Mouse (Mus musculus): Measurements from ENCODE around the gene Trpm3. TPM values are rescaled to one million over a fixed set of nuclear protein-coding genes. Genes with fewer than 3 reads are reported as not detected.

The Trpm3 gene
- polyA plus RNA-seq, 1 experiment, result 0.08 TPM

DNA sequence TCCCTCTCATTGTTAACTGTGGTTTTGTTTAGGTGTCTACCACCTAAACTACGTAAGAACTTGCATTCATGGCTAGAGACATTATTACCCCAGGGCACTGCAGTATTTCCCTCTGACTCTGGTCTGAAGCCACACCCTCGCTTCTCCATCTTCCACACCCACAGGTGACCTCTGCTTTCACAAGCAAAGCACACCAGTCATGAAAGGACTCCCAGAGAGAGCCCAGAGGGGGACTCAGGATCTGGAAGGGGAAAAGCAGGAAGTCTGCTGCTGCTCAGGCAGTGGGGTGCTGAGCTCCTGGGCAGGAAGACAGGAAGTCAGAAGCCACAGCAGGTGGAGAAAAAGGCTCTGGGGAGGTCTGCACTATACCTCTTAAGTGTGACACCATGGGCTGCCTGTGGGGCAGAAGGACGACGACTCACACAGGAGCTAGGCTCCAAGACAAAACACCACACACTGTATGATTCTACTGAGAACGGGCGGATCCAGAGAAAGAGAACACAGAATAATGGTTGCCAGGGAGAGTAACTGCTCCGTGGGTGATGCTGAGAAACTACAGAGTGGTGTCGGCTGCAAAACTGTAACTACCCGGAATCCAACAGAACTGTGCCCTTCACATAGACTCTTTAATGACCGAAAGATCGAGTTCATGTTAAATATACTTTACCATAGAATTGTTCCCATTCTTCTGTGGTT lies 898.1 kb downstream of the Trpm3 start:
- no peak for TF ChIP-seq CTCF (IDR thresholded peaks at IDR 0.05; ENCODE audit: extremely low read depth, insufficient read depth, insufficient read length, insufficient replicate concordance)
- no peak for TF ChIP-seq POLR2A (IDR thresholded peaks at IDR 0.05; ENCODE audit: low read depth, low read length)
- Histone ChIP-seq H3K4me1 (ENCODE audit: control insufficient read depth, insufficient read depth, insufficient read length) (0 out of 2 replicates have a peak, but pooled peaks cover under 1% of the 10 kb centered on the region), H3K27ac (ENCODE audit: insufficient read depth, low read length) (no peak overlapping the region), H3K27me3 (ENCODE audit: control insufficient read depth, insufficient read depth, low read length) (no peaks in the 10 kb centered on the region), H3K36me3 (ENCODE audit: control insufficient read depth, insufficient read depth, low read length) (no peaks in the 10 kb centered on the region), H3K4me3 (ENCODE audit: extremely low read depth, insufficient read depth, insufficient read length) (no peak overlapping the region)
- 45% methylated on average over 11 of the region's 11 CpGs for WGBS
- no peak for DNase-seq (ENCODE audit: low read depth in 1 of 2, low spot score in 2 of 2)

DNA sequence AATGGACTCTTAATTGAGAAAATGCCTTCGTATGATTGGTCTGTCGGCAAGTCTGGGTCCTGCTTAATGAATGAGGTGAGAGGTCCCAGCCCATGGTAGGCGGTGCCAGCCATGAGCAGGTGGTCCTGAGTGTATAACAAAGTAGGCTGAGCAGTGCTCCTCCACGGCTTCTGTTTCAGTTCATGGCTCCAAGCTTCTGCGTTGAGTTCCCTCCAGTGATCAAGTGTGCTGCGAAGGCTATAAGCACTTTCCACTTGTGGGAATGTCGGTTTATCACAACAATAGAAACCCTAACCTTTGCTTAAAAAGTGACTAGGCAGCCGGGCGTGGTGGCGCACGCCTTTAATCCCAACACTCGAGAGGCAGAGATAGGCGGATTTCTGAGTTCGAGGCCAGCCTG lies 898.7 kb downstream of the Trpm3 start:
- Histone ChIP-seq H3K27ac (ENCODE audit: insufficient read depth, low read length) (no peak overlapping the region), H3K27me3 (ENCODE audit: control insufficient read depth, insufficient read depth, low read length) (no peaks in the 10 kb centered on the region), H3K4me3 (ENCODE audit: extremely low read depth, insufficient read depth, insufficient read length) (no peak overlapping the region), H3K4me1 (ENCODE audit: control insufficient read depth, insufficient read depth, insufficient read length) (0 out of 2 replicates have a peak, but pooled peaks cover 2% of the 10 kb centered on the region), H3K36me3 (ENCODE audit: control insufficient read depth, insufficient read depth, low read length) (no peaks in the 10 kb centered on the region)
- TF ChIP-seq POLR2A (IDR thresholded peaks at IDR 0.05; ENCODE audit: low read depth, low read length), result no peak
- no peak for TF ChIP-seq CTCF (IDR thresholded peaks at IDR 0.05; ENCODE audit: extremely low read depth, insufficient read depth, insufficient read length, insufficient replicate concordance)
- 89% methylated on average over 14 of the region's 14 CpGs for WGBS
- DNase-seq (ENCODE audit: low read depth in 1 of 2, low spot score in 2 of 2), result no peak

DNA sequence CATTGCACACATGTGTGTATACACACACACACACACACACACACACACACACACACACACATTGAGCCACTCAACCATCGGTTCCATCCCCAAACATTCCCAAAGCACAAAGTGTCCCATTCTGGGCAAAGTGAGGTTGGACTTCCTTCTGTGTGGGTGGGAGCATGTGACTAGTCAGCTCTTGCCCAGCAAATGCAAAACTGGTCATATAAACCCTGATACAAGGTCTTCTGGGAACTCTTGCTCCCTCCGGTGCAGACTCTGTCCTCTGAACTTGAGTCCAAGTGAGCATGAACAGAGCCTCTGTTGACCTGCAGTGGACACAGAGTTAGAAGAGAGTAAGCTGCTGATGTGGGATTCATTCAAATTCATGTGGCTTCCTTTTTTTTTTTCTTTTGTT lies 899.5 kb downstream of the Trpm3 start:
- 94% methylated on average over 2 of the region's 2 CpGs for whole genome bisulfite sequencing
- DNase-seq (ENCODE audit: low read depth in 1 of 2, low spot score in 2 of 2), result no peak
- no peaks in the 10 kb centered on the region for H3K27me3 ChIP-seq (ENCODE audit: control insufficient read depth, insufficient read depth, low read length)
- no peak for TF ChIP-seq CTCF (IDR thresholded peaks at IDR 0.05; ENCODE audit: extremely low read depth, insufficient read depth, insufficient read length, insufficient replicate concordance)
- TF ChIP-seq POLR2A (IDR thresholded peaks at IDR 0.05; ENCODE audit: low read depth, low read length), result no peak
- no peaks in the 10 kb centered on the region for H3K36me3 ChIP-seq (ENCODE audit: control insufficient read depth, insufficient read depth, low read length)
- no peak overlapping the region for H3K4me3 ChIP-seq (ENCODE audit: extremely low read depth, insufficient read depth, insufficient read length)
- H3K4me1 ChIP-seq (ENCODE audit: control insufficient read depth, insufficient read depth, insufficient read length), result 0 out of 2 replicates have a peak, but pooled peaks cover 2% of the 10 kb centered on the region
- H3K27ac ChIP-seq (ENCODE audit: insufficient read depth, low read length), result no peak overlapping the region

DNA sequence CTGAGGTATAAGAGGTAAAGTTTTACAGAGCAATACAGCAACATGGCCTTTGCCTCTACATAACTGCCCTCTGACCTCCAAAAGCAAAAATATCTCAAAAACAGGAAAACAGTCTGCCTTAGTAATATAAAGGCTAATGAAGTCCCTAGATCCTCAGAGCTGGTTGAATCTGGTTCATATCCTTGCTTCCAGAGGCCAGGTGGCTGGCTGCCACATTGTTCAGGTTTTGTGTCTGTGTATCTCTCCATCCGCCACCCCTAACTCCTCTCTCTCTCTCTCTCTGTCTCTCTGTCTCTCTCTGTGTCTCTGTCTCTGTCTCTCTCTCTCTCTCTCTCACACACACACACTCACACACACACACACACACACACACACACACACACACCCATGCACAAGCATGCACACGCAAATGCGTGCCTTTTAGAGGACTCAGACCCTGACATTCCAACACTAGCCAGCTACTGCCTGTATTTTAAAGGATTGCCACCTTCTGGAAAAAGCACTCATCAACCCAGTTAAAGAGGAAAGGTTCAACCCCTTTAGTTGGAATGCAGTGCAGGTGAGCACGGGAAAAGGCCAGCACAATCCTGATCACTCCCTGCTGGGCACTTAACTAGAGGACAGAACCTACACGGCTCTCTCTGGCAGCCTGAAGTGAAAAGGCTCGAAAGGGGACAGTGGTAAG lies 902.8 kb downstream of the Trpm3 start:
- H3K27me3 ChIP-seq (ENCODE audit: control insufficient read depth, insufficient read depth, low read length), result no peaks in the 10 kb centered on the region
- H3K4me1 ChIP-seq (ENCODE audit: control insufficient read depth, insufficient read depth, insufficient read length), result 0 out of 2 replicates have a peak, but pooled peaks cover 2% of the 10 kb centered on the region
- DNase-seq (ENCODE audit: low read depth in 1 of 2, low spot score in 2 of 2), result no peak
- no peak overlapping the region; the same call in 1 of the 2 replicates for H3K4me3 ChIP-seq (ENCODE audit: extremely low read depth, insufficient read depth, insufficient read length)
- no peaks in the 10 kb centered on the region for H3K36me3 ChIP-seq (ENCODE audit: control insufficient read depth, insufficient read depth, low read length)
- WGBS, result 86% methylated on average over 6 of the region's 6 CpGs
- H3K27ac ChIP-seq (ENCODE audit: insufficient read depth, low read length), result no peak overlapping the region
- TF ChIP-seq POLR2A (IDR thresholded peaks at IDR 0.05; ENCODE audit: low read depth, low read length) (no peak), CTCF (IDR thresholded peaks at IDR 0.05; ENCODE audit: extremely low read depth, insufficient read depth, insufficient read length, insufficient replicate concordance) (no peak)

DNA sequence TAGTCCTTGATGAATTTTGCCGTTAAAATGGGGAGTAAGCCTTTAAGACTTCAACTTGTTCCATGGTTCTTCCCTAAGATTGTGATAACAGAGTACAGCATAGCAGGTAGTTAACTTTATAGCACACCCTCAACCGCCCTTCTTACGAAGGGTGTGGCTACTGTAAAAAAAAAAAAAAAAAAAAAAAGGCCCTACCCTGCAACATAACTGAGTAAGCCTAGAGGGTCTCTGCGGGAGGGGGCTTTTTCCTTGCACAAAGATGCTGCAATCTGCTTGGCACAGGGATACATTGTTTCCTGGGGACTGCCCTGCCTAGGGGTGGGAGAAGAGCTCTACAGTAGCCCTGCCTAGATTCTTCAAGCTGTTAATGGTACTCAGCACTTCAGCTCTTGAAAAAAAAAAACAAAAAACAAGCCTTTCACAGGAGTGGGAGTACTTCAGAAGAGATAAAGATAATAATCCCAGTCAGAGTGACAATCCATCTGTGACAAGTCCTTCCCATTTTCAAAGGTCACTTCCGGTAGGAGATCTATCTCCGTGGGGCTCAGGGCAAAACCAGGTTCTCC lies 903.4 kb downstream of the Trpm3 start:
- no peak overlapping the region for H3K4me3 ChIP-seq (ENCODE audit: extremely low read depth, insufficient read depth, insufficient read length)
- H3K4me1 ChIP-seq (ENCODE audit: control insufficient read depth, insufficient read depth, insufficient read length), result 0 out of 2 replicates have a peak, but pooled peaks cover 2% of the 10 kb centered on the region
- H3K27ac ChIP-seq (ENCODE audit: insufficient read depth, low read length), result no peak overlapping the region
- no peak for DNase-seq (ENCODE audit: low read depth in 1 of 2, low spot score in 2 of 2)
- H3K27me3 ChIP-seq (ENCODE audit: control insufficient read depth, insufficient read depth, low read length), result no peaks in the 10 kb centered on the region
- no peak for TF ChIP-seq POLR2A (IDR thresholded peaks at IDR 0.05; ENCODE audit: low read depth, low read length)
- TF ChIP-seq CTCF (IDR thresholded peaks at IDR 0.05; ENCODE audit: extremely low read depth, insufficient read depth, insufficient read length, insufficient replicate concordance), result no peak
- 71% methylated on average over 6 of the region's 6 CpGs for WGBS
- H3K36me3 ChIP-seq (ENCODE audit: control insufficient read depth, insufficient read depth, low read length), result no peaks in the 10 kb centered on the region

DNA sequence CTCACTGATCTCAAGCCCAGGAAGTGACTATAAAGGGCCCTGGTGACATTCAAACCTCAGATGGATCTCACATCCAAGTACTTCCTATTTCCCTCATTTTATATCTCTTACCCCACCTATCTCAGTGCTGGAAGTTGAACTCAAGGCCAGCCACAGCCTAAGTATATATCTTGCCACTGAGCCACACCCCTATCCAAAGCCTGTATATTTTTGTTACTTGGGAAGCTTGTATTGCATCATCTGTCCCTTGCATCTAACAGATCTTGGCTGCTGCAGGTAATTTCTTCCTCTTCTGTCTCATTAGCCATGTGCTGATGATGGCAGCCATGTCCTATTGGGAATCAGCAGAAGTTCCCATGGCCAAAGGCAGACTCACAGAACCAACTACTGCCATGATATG lies 904.9 kb downstream of the Trpm3 start:
- DNase-seq (ENCODE audit: low read depth in 1 of 2, low spot score in 2 of 2), result no peak
- no peaks in the 10 kb centered on the region for H3K36me3 ChIP-seq (ENCODE audit: control insufficient read depth, insufficient read depth, low read length)
- no peak overlapping the region for H3K27ac ChIP-seq (ENCODE audit: insufficient read depth, low read length)
- H3K4me3 ChIP-seq (ENCODE audit: extremely low read depth, insufficient read depth, insufficient read length), result no peak overlapping the region
- TF ChIP-seq CTCF (IDR thresholded peaks at IDR 0.05; ENCODE audit: extremely low read depth, insufficient read depth, insufficient read length, insufficient replicate concordance) (no peak), POLR2A (IDR thresholded peaks at IDR 0.05; ENCODE audit: low read depth, low read length) (no peak)
- 0 out of 2 replicates have a peak, but pooled peaks cover 2% of the 10 kb centered on the region for H3K4me1 ChIP-seq (ENCODE audit: control insufficient read depth, insufficient read depth, insufficient read length)
- H3K27me3 ChIP-seq (ENCODE audit: control insufficient read depth, insufficient read depth, low read length), result no peaks in the 10 kb centered on the region

Data from spleen, adult 2 months (tissue).